Mouse (Mus musculus) left cerebral cortex, postnatal 14 days (tissue): ENCODE data around the gene Adgrf2. TPM values are rescaled to one million over a fixed set of nuclear protein-coding genes. Genes with fewer than 3 reads are reported as not detected.
A peak's percentile ranks its signal among the peaks of the same experiment; 100 is the strongest.

ENCODE experiments used
- DNase-seq, 2 experiments: peaks; one replicate each; pipeline ENCODE4 v3.0.0; 2021 to 2022; ENCODE audit warnings: low spot score in 2 of 2, mixed read lengths in 1 of 2
- intact Hi-C: fragments of 180-260 bp; cut with DNase I; formaldehyde crosslinking; loops from one replicate; pipeline ENCODE4 v1.15.1; 2025
- long read RNA-seq, 2 experiments: library from polyadenylated mRNA; stranded (forward); transcript quantifications; one replicate each; pipeline ENCODE4 v2.0.0; 2021
- total RNA-seq, 2 experiments: library from RNA; stranded (reverse); gene quantifications; 2 replicates each; pipeline ENCODE4 v1.2.3; 2021

Adgrf2 gene
- total RNA-seq, result under 1 TPM; 0.44 to 0.68 TPM
- long read RNA-seq, experiment 1, result 0 reads
- long read RNA-seq, experiment 2, result 0 reads

- DNase-seq, result no peak
- intact Hi-C loops, result no loop called here
Observed at GRCm38 (mm10) chr17:42741801-42742217, at the start of gene Adgrf2. TSS of gene Adgrf2 (minus strand) at chr17:42742179.

GRCm38 (mm10) chr17:42790787-42791186, 48.8 kb upstream of the Adgrf2 start:
- DNase-seq, result no peak

GRCm38 (mm10) chr17:42789723-42790122, 47.7 kb upstream of the Adgrf2 start:
- no peak for DNase-seq
- intact Hi-C loops, result no loop called here

More at GRCm38 (mm10) chr17:42790787-42791186, 48.8 kb upstream of the Adgrf2 start:
- intact Hi-C loops, result no loop called here

- intact Hi-C loops, result no loop called here
- DNase-seq, result no peak
Observed at GRCm38 (mm10) chr17:42788686-42789453, 46.9 kb upstream of the Adgrf2 start.

- intact Hi-C loops, result no loop called here
- peak; percentile 85 to 86 for DNase-seq
Observed at GRCm38 (mm10) chr17:42782156-42782757, 40.3 kb upstream of the Adgrf2 start.

- intact Hi-C loops, result no loop called here
Observed at GRCm38 (mm10) chr17:42753791-42754190, 11.8 kb upstream of the Adgrf2 start.

GRCm38 (mm10) chr17:42752173-42752572, 10.2 kb upstream of the Adgrf2 start:
- DNase-seq, result no peak
- intact Hi-C loops, result no loop called here

More at GRCm38 (mm10) chr17:42753791-42754190, 11.8 kb upstream of the Adgrf2 start:
- no peak for DNase-seq

GRCm38 (mm10) chr17:42745657-42746420, 3.9 kb upstream of the Adgrf2 start:
- DNase-seq, result no peak
- intact Hi-C loops, result no loop called here

GRCm38 (mm10) chr17:42742823-42743222, 844 bp upstream of the Adgrf2 start:
- intact Hi-C loops, result no loop called here
- peak; percentile 5 to 8 for DNase-seq

- intact Hi-C loops, result no loop called here
- DNase-seq, result no peak
Observed at GRCm38 (mm10) chr17:42738794-42739193, 3.2 kb downstream of the Adgrf2 start.

GRCm38 (mm10) chr17:42717161-42717560, 24.8 kb downstream of the Adgrf2 start:
- intact Hi-C loops, result no loop called here
- DNase-seq, result no peak

GRCm38 (mm10) chr17:42714991-42715390, 27.0 kb downstream of the Adgrf2 start:
- no peak for DNase-seq
- intact Hi-C loops, result no loop called here

GRCm38 (mm10) chr17:42710717-42711116, 31.3 kb downstream of the Adgrf2 start:
- intact Hi-C loops, result no loop called here
- peak; percentile 44 to 48 for DNase-seq

- no peak for DNase-seq
- intact Hi-C loops, result no loop called here
Observed at GRCm38 (mm10) chr17:42705611-42706010, 36.4 kb downstream of the Adgrf2 start.

GRCm38 (mm10) chr17:42702198-42702597, 39.8 kb downstream of the Adgrf2 start:
- DNase-seq, result no peak
- intact Hi-C loops, result no loop called here

- intact Hi-C loops, result no loop called here
- peak; percentile 52 to 60 for DNase-seq
Observed at GRCm38 (mm10) chr17:42694730-42695129, 47.2 kb downstream of the Adgrf2 start.

GRCm38 (mm10) chr17:42692136-42692535, 49.8 kb downstream of the Adgrf2 start, which contains the start of gene Adgrf4:
TSS of gene Adgrf4 (minus strand) at chr17:42692284.
- no peak for DNase-seq
- intact Hi-C loops, result no loop called here

GRCm38 (mm10) chr17:42690531-42690930, 51.4 kb downstream of the Adgrf2 start:
- intact Hi-C loops, result no loop called here
- no peak for DNase-seq
